Mouse (Mus musculus): ENCODE data around the gene Ppif. TPM values are rescaled to one million over a fixed set of nuclear protein-coding genes. Genes with fewer than 3 reads are reported as not detected.

The Ppif gene
- total RNA-seq (2015; ENCODE audit: low replicate concordance) (11.7 and 16.5 TPM in 2 replicates), total RNA-seq (2017; ENCODE audit: low replicate concordance) (2.6 and 4.7 TPM in 2 replicates)

DNA sequence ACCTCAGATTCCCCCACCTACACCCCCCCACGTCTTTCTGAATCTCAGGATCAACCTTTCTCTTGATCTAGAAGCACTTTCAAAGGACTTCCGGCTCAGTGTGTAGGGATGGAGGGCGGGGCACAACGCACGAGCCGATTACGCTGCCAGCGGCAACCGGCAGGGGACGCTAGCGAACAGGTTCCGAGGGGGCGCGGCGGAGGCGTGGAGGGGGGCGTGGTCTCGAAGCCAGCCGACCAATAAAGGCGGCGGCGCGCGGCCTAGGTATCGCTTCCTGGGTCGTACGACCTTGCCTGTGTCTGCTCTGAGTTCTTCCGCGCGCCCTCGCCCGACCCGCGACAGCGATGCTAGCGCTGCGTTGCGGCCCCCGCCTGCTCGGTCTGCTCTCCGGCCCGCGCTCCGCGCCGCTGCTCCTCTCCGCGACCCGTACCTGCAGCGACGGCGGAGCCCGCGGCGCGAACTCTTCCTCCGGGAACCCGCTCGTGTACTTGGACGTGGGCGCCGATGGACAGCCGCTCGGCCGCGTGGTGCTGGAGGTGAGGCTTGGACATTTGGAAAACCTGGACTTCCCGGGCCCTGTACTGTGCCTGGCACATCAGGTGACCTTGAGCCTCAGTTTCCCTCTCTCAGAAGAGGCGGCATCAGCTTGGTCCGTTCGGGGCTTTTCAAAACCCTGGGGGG lies at the start of gene Ppif:
Gene Ppif (plus strand): TSS at position 267 of the 681 bp plus-strand sequence.
- ATAC-seq (replicated peaks; ENCODE audit: low FRiP score, poor library complexity, severe bottlenecking), result peak; percentile 93

DNA sequence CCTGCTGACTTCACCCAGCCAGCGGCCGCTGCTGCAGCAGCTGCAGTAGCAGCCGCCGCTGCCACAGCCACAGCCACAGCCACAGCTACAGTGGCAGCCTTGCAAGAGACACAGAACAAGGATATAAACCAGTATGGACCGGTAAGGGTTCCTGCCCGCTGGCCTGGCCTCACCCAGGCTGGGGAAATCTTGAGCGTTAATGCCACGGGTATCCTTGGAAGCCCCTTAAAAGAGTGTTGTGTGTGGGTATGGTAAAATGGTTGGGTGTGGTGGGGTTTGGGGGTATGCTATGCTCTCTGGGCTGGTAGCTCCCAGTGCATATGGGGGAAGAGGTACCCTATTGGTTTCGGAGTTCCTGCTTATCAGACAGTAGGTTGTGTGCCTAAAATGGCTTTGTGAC lies 48.2 kb upstream of the Ppif start:
- ATAC-seq (replicated peaks; ENCODE audit: low FRiP score, poor library complexity, severe bottlenecking), result no peak

GRCm38 (mm10) chr14:25646161-25646621 lies 47.8 kb upstream of the Ppif start:
- ATAC-seq (replicated peaks; ENCODE audit: low FRiP score, poor library complexity, severe bottlenecking), result no peak

- no peak for ATAC-seq (replicated peaks; ENCODE audit: low FRiP score, poor library complexity, severe bottlenecking)
Observed at GRCm38 (mm10) chr14:25651131-25651530, 42.8 kb upstream of the Ppif start.

GRCm38 (mm10) chr14:25651905-25652304 lies 42.0 kb upstream of the Ppif start:
- ATAC-seq (replicated peaks; ENCODE audit: low FRiP score, poor library complexity, severe bottlenecking), result no peak

DNA sequence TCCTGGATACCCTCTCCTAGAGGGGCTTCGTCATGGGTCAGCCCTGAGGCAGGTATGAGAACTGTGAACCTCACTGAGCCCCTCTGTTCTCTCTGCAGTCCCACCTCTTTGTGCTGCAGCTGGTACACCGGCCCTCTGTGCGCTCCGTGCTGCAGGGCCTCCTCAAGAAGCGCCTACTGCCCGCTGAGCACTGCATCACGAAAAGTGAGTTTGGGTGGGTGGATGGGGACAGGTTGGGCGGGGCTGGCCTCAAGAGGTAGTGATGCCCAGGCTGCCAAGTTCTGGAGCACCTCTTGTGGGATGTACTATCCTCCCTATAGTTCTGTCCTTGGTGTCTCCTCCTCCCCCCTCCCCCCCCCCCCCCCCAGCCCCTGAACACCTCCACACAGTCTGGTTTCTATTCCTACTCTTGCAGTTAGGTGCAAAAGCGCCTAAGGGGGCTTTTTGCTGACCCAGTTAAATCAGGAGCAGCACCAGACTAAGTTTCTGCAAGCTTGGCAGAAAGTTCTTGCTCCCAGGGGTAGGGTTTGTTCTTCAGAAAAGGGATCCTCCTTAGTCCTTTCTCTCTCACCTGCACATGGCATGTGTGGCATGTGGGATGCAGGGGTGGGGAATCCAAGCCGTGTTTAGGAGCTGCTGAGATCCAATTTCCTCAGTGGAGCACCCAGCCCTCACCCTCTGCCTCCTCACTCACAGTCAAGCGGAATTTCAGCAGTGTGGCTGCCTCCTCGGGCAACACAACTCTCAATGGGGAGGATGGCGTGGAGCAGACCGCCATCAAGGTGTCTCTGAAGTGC lies 39.4 kb upstream of the Ppif start:
- no peak for ATAC-seq (replicated peaks; ENCODE audit: low FRiP score, poor library complexity, severe bottlenecking)

GRCm38 (mm10) chr14:25660661-25661060 lies 33.3 kb upstream of the Ppif start:
- ATAC-seq (replicated peaks; ENCODE audit: low FRiP score, poor library complexity, severe bottlenecking), result no peak

DNA sequence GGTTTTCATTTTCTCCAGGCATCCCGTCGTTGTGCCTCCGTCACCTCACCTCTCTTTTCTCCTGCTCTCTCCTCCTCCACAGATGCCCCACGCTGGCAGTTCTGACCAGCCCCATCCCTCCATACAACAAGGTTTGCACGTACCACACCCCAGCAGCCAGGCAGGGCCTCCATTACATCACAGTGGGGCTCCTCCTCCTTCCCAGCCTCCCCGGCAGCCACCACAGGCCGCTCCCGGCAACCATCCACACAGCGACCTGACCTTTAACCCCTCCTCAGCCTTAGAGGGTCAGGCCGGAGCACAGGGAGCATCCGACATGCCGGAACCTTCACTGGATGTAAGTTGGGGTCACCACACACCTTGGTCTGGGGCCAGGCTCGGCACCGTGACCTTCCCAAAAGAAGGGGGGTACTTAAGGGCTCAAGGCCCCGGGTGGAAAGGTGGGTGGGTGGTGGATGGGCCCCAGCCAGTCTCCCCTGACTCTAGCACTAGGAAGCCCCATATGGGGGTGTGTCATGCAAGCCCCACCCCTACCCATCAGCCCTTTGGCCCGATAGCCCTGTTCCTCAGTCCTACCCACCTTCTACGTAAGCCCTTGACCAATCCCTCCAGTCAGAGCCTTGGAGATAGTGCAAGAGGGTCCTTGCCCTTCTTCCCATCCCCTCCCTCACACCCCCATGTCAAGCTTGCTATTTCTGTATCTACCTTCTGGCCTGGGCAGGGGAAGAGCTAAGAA lies 32.6 kb upstream of the Ppif start:
- ATAC-seq (replicated peaks; ENCODE audit: low FRiP score, poor library complexity, severe bottlenecking), result no peak

DNA sequence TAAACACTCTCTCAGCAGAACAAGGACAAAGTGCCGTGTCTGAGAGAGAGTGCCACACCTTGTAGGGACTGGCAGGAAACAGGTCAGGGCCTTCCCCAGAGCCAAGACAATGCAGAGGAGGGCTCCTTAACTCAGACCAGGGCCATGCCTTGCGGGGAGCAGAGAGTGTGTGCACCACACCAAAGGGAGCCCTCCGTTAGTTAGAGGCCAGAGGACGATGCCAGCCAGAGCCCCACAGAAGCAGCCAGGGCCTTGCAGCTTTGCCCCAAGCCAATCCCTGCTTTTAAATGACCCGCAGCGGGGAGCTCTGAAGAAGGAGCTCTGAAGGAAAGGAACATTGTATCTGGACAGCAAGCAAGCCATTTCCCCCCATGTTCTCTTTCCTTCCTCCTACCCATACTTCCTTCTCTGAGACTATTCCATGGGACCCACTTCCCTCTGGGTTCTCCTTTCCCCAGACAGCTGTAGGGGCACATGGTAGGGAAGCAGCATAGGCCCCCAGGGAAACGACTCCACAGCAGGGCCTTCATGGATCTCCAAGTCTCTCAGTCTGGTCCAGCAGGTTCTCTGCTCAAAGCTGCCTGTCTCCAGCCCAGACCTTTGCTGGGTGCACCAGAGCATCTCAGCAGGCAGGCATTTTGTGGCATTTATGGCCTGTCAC lies 30.2 kb upstream of the Ppif start:
- ATAC-seq (replicated peaks; ENCODE audit: low FRiP score, poor library complexity, severe bottlenecking), result no peak

- ATAC-seq (replicated peaks; ENCODE audit: low FRiP score, poor library complexity, severe bottlenecking), result no peak
Observed at GRCm38 (mm10) chr14:25664310-25664695, 29.7 kb upstream of the Ppif start.

- no peak for ATAC-seq (replicated peaks; ENCODE audit: low FRiP score, poor library complexity, severe bottlenecking)
Observed at GRCm38 (mm10) chr14:25665314-25665970, 28.5 kb upstream of the Ppif start.

GRCm38 (mm10) chr14:25666668-25667376 lies 27.1 kb upstream of the Ppif start:
- no peak for ATAC-seq (replicated peaks; ENCODE audit: low FRiP score, poor library complexity, severe bottlenecking)

GRCm38 (mm10) chr14:25667587-25667986 lies 26.4 kb upstream of the Ppif start:
- no peak for ATAC-seq (replicated peaks; ENCODE audit: low FRiP score, poor library complexity, severe bottlenecking)

- ATAC-seq (replicated peaks; ENCODE audit: low FRiP score, poor library complexity, severe bottlenecking), result no peak
Observed at GRCm38 (mm10) chr14:25679625-25680024, 14.3 kb upstream of the Ppif start.

DNA sequence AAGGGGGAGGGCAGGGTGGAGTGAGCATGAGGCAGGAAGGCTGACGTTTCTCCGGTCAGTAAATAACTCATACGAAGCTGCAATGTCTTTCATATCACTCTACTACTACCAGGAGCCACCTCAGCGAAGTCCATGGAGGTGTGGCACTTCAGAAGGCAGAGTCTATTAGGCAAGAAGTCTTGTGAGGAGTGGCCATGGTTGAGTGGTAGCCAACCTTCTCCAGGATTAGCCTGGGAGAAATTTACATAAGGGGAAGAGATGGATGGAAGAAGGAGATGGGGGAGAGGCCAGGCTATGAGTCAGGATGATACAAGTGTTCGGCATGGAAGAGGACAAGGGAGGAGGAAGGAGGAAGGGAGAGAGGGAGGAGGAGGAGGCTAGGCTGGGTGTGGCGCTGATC lies 11.9 kb upstream of the Ppif start:
- no peak for ATAC-seq (replicated peaks; ENCODE audit: low FRiP score, poor library complexity, severe bottlenecking)

DNA sequence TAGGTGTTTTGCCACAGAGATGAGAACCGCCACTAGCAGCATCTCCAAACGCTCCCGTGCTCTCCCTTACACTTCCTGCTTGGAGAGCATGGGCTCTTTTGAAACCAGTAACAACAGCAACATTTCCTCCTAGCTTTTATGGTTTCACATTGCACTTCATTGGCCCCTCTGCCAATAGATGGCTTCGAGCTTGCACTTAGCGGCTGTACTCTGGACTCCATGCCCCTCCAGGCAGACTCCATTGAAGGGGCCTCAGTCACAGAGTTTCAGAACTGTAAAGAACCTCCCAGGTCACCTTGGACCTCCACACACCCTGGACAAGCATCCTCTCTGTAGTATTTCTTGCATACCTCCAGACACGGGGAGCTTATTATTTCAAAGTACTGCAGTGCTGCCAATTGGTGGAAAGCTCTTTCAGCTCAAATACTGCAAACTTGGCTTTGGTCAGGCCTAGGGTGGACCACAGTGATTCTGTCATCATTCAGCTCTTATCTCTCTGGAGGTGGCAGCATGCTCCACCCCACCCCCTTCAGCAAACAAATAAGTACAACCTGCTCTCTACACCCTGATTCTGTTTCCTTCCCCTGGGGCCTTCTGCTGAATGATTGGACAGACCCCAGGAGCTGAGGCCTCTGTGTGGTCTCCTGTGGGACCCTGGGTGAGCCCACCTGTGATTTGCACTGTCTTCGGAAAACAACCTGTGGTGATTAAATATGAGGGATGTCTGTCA lies 7.6 kb upstream of the Ppif start:
- ATAC-seq (replicated peaks; ENCODE audit: low FRiP score, poor library complexity, severe bottlenecking), result no peak

DNA sequence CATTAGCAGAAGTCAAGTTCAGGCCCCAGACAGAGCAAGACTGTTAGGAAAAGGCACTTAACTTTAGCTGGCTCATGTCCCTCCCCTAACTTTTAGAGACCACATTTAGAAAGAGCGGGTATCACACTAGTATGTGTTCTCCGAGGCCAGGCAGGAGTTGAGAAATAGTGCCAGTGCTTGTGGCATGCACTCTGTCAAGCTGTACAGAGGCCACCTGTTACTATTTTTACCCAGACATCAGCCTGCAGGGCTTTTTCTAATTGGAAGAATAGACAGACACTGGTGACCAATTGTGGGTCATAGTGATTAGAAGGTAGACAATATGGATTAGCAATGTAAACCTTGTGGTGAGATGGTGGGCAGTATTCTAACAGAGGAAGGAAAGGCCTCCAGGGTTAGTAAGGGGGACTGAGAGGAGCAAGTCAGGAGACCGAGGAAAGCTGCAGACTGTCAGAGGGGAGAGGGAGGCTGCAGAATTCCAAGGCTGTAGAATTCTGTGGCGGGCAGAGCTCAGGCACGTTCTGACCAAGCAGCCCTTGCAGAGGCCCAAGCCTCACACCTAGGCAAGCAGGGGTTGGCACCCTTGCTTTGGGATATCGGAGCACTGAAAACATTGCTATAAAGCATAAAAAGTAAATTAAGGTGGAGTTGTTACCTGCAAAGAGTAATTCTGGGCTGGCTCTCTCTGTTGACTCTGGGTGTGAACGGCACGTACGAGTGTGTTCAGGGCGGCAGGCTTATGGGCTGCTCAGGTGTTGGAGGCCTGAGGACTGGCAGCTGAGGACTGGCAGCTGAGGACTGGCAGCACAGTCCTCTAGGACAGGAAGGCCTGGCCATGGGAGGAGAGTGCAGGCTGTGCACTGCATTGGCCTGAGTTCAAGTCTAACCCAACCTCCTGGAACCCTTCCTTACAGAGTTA lies 6.7 kb upstream of the Ppif start:
- ATAC-seq (replicated peaks; ENCODE audit: low FRiP score, poor library complexity, severe bottlenecking), result no peak
